In genomic region chr4:139789772-139790171, GRCm38 (mm10) we compare ENCODE assay signal across 13 mouse cellular contexts. TPM values are rescaled to one million over a fixed set of nuclear protein-coding genes. Genes with fewer than 3 reads are reported as not detected.
DNase-seq lines count a peak whose midpoint lies in the region; TF ChIP-seq lines count a peak whose summit lies in the region.
"Had no signal": no experiment of that assay in that cellular context is flagged by ENCODE, and none has a peak within 500 bp of the region (broad histone marks: within the 10 kb centered on the region; RNA-seq: fewer than 3 reads in every experiment).

No protein-coding gene starts in this region.

- intact Hi-C loops in heart, adult 2 months (cut with DNase I) = no loop called here
- intact Hi-C loops in heart, postnatal 25 days (cut with DNase I) = no loop called here

- H3K4me3 ChIP-seq in heart, adult 2 months = no peak overlapping the region
- H3K4me3 ChIP-seq in bone marrow, adult 2 months (replicated peaks; ENCODE audit: control insufficient read depth, low read depth, low read length) = no peak overlapping the region
- H3K4me3 ChIP-seq: hindbrain, embryonic 12.5 days; limb, embryonic 13.5 days had no signal

- 0 out of 2 replicates have a peak, but pooled peaks have one; percentile 7 for TF ChIP-seq CTCF in heart, adult 2 months (IDR thresholded peaks at IDR 0.05)
- peak; percentile 19; the same call in 1 of the 2 replicates for TF ChIP-seq CTCF in bone marrow, adult 2 months (IDR thresholded peaks at IDR 0.05; ENCODE audit: control insufficient read depth, insufficient read depth, low read length)

- no peak for TF ChIP-seq POLR2A in heart, adult 2 months (IDR thresholded peaks at IDR 0.05; ENCODE audit: insufficient read depth, low read depth, low read length)
- no peak for TF ChIP-seq POLR2A in bone marrow, adult 2 months (IDR thresholded peaks at IDR 0.05; ENCODE audit: borderline replicate concordance, control insufficient read depth, low read depth, low read length)

- no peaks in the 10 kb centered on the region for H3K36me3 ChIP-seq in heart, adult 2 months (ENCODE audit: control insufficient read depth, insufficient read depth, low read length)
- H3K36me3 ChIP-seq: hindbrain, embryonic 12.5 days; limb, embryonic 13.5 days had no signal

- H3K79me2 ChIP-seq in heart, adult 2 months (replicated peaks; ENCODE audit: control insufficient read depth, insufficient read depth, low read length) = no peaks in the 10 kb centered on the region

- no peaks in the 10 kb centered on the region for H3K4me1 ChIP-seq in heart, adult 2 months (ENCODE audit: control insufficient read depth, insufficient read depth, low read length)
- H3K4me1 ChIP-seq in bone marrow, adult 2 months (ENCODE audit: control insufficient read depth, insufficient read depth, low read length) = no peaks in the 10 kb centered on the region

- no peak for TF ChIP-seq EP300 in heart, adult 2 months (IDR thresholded peaks at IDR 0.05; ENCODE audit: insufficient read depth, low read depth, low read length)

- no peaks in the 10 kb centered on the region; the same call in 1 of the 2 replicates for H3K27me3 ChIP-seq in heart, adult 2 months (ENCODE audit: control insufficient read depth, insufficient read depth, low read length)

- no peak overlapping the region for H3K27ac ChIP-seq in heart, adult 2 months
- no peak overlapping the region for H3K27ac ChIP-seq in bone marrow, adult 2 months (ENCODE audit: control insufficient read depth, insufficient read depth, low read depth, low read length, poor library complexity)
- H3K27ac ChIP-seq: hindbrain, embryonic 12.5 days; limb, embryonic 13.5 days had no signal

- DNase-seq in heart, adult 2 months = no peak
- no peak for DNase-seq in heart, postnatal 25 days (ENCODE audit: low spot score)
- DNase-seq in testis, postnatal 14 days (ENCODE audit: low spot score) = peak; percentile 52
- no peak for DNase-seq in testis, postnatal 10 days (ENCODE audit: low spot score)
- peak; percentile 28 for DNase-seq in thymus, postnatal 25 days
- DNase-seq in adipocyte (ENCODE audit: low spot score) = no peak
- no peak for DNase-seq in heart, adult 11 months
- DNase-seq: embryo, embryonic 11 days; gastrocnemius, postnatal 36 days had no signal

- no peak overlapping the region for H3K9ac ChIP-seq in heart, adult 2 months (ENCODE audit: low read depth, low read length)
- H3K9ac ChIP-seq: hindbrain, embryonic 12.5 days; limb, embryonic 13.5 days had no signal

- WGBS in heart, adult 2 months = 73% methylated on average over 7 of the region's 7 CpGs
- WGBS in bone marrow, adult 2 months = 68% methylated on average over 7 of the region's 7 CpGs

RNA-seq across cellular contexts. Expression of gene Pax7, which starts 43.6 kb away (rescaled TPM):
- not detected for total RNA-seq in heart, adult 2 months (2021)
- polyA plus RNA-seq in heart, adult 2 months (2012; rRNA removed) = not detected in 2 replicates
- not detected for total RNA-seq in heart, postnatal 25 days (2021)
- polyA plus RNA-seq in bone marrow, adult 2 months (2011; ENCODE audit: insufficient read depth, insufficient read length, low replicate concordance, missing spikeins) = 0.16 TPM in 1 of 2 replicates, not detected in the other
- total RNA-seq: neutrophil, adult 5-6 weeks had no signal

Comparison
In these comparisons a context has a peak if more than half of its experiments do, and no peak if none do; other contexts are left out.
1. DNase-seq: peak in testis, postnatal 14 days (single experiment) and thymus, postnatal 25 days (single experiment); none in heart, adult 2 months (0 of 2), heart, postnatal 25 days (single experiment), testis, postnatal 10 days (single experiment), adipocyte (single experiment) and heart, adult 11 months (single experiment).